Mouse (Mus musculus): ENCODE results near the gene Gfap. TPM values are rescaled to one million over a fixed set of nuclear protein-coding genes. Genes with fewer than 3 reads are reported as not detected.

The Gfap gene
- polyA plus RNA-seq (2017; shearing (Covaris generic)): not detected

- ATAC-seq: no peak
These were observed at the start of gene Gfap for GRCm38 (mm10) chr11:102900763-102901162. Gfap (minus strand) TSS chr11:102900912.

DNA sequence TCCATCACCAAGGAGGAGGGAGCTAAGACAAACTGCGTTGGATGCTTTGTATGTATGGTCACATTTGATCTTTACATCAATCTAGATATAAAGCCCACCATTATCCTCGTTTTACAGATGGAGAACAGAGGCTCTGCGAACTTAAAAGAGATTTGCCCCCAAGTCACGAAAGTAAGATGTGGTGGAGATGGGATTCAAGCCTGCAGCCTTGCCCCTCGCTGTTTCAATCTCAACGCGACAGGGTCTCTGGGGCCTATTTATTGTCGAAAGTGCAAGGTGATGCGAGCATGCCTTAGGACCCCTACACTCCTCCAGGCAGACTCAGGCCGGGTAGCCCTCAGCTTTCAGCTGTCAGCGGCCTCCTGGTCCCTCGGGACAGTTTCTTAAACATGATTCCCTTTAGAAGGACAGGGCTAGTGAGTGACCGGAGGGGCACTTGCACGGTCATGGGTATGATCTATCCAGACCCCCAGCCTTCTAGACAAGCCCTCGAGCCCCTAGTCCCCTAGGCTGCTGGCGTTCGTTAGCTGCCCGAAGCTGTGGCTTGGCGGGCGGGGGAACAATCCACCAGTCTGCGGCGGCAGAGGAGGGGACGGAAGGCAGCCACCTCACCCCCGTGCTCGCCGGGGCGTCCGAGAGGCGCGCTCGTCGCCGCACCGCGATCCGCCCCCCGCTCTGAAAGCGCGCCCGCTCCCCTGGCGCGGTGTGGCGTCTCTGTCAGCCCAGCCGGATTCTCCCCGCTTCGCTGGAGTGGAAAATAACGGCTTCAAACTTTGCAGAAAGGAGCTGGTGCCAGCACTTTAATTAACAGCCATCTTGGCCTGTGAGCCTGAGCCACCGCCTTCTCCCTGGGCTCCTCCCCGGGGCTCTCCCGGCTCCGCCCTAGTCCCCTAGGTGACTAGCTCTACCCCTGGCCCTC lies 47.6 kb upstream of the Gfap start:
- ATAC-seq: peak; percentile 61

DNA sequence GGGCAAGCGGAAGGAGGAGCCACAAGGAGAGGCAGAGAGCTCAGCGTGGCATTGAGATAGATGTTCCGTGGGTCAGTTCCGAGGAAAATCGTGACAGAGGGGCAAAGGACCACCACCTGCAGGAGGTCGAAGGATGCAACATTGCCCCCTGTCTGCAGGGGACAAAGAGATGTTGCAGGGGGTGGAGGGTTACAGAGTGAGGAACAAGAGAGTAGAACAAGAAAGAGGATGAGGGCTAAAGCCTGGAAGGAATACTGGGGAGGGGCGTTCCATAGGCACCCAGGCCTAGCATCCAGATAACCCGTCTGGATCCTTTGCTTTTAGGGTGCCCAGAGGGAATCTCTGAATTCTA lies 46.3 kb upstream of the Gfap start:
- no peak for ATAC-seq

DNA sequence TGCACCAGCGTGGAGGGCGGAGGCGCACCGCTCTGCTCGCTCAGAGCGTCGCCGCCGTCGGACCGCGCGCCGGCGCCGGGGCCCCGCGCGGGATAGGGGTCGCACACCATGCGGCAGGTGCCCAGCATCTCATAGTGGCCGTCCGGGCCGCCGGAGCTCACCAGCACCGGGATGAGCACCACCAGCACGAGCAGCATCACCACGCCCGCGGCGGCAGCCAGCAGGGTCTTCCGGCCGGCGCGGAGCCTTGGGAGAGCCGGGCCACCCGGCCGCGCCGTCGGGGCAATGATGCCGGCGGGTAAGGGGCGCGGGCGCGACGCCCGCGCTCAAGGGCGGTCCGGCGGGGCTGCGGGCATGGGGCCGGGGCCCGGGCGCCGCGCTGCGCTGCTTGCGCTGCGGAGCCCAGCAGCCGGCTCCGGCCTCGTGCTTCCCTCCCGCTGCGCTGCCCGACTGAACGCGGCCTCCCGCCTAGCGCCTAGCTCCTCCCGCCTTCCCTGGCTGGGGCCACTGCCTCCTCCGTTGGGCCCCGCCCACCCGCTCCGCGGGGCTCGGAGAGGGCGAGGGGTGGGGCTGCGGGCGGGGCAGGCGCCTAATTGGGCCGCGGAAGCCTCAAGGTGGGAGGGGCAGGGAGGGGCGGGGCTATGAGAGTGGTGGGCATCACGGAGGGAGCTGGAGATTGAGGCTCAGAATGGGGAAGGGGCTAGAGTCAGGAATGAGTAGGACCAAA lies 45.7 kb upstream of the Gfap start, which contains the start of gene C1ql1:
C1ql1 (minus strand) TSS at position 424 of the 727 bp plus-strand sequence.
- peak; percentile 78 for ATAC-seq

DNA sequence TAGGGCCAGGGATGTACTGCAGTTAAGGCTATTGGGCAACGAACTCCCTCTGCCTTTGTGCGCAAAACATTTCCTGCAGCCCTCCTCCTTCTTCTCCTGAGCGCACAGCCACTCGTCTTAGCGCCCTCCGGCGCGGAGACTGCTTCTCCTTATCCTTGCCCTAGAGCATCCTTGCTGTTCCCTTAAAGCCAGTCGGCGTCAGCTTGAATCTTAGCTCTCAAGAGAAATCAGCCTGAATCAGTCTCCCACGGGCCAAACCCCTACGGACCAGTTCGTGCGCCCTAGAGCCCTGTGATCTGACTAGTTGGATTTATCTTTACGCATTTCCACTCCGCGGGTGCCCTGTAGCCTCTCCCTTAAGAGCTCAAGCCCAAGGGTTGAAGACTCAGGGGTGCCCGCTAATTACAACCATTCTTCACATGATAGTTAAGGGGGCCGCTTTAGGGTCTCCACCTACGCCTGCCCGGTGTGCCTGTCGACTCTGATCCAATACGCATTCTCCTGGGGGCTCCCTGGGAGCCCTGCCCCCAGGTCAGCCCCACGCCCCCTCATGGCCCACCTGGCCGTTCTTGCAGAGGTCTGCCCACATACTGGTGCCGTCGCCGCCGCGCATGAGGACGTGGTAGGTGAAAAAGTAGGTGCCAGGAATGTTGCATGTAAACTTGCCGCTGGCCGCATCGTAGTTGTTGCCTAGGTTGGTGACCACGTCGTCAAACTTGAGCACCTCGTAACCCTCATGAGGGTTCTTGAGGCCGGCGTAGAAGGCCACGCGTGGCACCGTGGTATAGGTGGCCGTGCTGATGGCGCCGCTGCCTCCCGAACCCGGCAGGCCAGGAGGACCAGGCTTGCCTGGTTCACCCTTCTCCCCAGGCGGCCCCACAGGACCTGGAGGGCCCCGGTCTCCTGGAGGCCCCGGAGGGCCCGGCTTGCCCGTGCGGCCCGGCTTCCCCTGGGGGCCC lies 44.9 kb upstream of the Gfap start:
- no peak for ATAC-seq

- ATAC-seq: no peak
These were observed 40.5 kb upstream of the Gfap start for GRCm38 (mm10) chr11:102941236-102941635.

GRCm38 (mm10) chr11:102939024-102939675 lies 38.4 kb upstream of the Gfap start:
- ATAC-seq: no peak

DNA sequence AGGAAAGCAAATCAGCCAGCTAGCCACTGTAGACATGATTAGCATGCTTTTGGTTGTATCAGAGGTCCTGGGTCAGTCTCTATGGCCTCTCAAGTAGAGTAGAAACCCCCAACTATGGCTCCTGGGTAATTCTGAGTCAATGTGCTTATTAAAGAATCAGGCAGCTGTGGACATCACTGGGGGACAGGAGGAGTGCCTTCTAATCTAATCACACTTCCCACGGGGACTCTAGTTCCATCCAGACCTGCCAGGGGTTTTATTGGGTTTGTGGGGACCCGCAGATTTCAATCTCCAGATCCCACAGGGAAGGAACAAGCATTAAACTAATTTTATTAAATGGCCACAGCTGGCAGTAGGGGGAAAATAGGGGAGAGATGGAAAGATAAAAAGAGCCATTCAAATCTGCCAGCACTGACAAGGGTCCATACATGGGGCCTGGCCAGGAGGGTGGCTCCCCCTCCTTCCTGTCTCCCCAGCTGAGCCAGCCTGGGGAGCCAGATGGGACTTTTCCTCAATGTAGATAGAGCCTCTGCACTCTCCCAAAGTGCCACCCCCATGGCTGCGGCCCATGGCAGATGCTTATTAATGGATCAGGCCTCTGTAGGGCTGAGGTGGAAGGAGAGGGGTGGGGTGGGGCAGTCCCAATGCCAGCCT lies 36.9 kb upstream of the Gfap start:
- no peak for ATAC-seq

GRCm38 (mm10) chr11:102936272-102936671 lies 35.6 kb upstream of the Gfap start:
- ATAC-seq: no peak

DNA sequence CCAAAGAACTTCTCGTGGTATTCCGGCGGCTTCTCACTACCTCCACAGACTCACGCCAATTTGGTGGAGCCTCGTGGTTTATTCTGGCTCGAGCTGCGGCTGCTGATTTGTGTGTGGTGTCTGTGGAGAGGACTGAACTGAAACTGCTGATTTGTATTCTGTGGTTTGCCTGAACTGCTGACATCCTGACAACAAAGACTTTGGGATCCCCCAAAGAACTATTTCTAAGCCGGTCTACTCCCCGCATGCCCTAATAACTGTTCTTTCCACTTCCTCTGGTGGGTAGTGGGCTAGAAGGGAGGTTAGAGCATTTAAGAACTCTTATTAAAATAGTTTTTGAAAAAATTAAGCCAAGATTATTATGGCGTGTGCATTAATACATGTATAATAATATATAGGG lies 30.0 kb upstream of the Gfap start:
- ATAC-seq: no peak

GRCm38 (mm10) chr11:102925351-102925717 lies 24.6 kb upstream of the Gfap start:
- peak; percentile 54 for ATAC-seq

DNA sequence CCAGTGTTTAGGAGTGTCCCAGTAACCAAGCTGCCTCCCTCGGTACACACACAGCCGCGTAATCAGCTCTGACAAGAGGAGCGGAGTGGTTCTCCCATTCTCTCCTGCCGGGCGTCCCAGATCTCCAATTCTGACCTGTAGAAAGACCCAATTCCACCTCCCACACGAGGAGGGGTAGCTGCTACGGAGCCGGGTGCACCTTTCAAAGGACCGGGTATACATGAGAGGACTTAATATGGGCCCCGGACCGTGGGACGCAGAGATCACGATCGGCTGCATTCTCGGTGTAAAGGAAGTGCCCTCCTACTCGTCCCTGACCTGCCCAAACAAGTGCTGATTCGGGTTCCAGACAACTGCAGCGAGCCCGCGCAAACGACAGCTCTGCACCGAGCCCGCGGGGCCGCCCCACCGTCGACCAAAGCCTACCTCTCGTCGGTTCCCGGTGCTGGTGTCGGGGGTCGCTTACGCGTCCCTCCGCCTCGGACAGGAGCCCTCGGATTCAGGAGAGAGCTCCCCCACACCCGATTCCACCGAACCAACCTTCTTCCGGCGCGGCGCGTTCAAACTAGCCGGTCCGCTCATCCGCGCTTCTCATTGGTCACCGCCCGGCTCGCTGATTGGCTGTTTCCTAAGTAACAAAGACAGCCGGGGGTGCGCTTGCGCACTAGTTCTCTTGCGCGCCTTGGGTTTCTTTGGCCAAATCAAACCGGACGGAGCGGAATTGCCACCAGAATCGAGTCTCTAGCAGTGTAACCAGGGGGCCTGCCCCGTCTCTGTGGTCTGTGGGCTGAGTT lies 24.0 kb upstream of the Gfap start, which contains the start of gene Kif18b:
Kif18b (minus strand) TSS at position 568 of the 794 bp plus-strand sequence.
- peak; percentile 98 for ATAC-seq

GRCm38 (mm10) chr11:102921491-102921890 lies 20.8 kb upstream of the Gfap start:
- no peak for ATAC-seq

- ATAC-seq: no peak
These were observed 17.4 kb upstream of the Gfap start for GRCm38 (mm10) chr11:102918077-102918476.

DNA sequence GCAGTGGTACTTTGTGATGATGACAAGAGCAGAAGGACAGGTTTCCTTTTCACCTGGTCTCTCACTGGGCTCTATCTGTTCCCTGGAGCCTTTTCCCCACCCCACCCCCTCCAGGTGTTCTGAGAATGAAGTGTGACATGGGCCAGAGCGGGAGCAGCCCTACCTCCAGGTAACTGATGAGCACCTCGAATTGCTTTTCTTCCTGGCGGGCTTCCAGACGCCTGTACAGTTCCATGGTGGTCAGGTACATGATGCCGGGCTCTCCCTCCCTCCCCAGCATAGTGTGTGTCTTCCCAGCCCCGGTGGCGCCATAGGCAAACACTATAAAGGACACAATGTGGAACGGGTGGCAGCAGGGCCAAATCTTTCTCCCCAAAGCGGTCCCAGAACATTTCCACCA lies 14.7 kb upstream of the Gfap start:
- ATAC-seq: no peak

DNA sequence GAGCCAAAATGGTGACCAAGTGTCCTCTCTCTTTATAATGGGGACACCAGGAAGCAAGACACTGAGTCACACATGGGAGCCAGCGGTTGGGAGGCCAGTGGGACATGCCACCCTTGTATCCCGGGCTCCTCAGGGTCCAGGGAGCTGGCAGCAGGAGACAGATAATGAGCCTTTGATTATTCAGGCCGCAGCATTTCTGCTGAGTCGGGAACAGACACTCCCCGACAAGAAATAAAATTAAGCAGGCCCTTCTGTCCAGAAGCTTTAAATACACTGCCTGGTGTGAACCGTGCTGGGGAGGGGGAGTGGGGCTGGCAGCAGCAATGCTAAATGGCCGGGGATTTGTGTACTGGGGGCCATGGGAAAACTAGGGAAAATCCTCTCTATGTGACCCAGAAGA lies 10.7 kb upstream of the Gfap start:
- no peak for ATAC-seq

DNA sequence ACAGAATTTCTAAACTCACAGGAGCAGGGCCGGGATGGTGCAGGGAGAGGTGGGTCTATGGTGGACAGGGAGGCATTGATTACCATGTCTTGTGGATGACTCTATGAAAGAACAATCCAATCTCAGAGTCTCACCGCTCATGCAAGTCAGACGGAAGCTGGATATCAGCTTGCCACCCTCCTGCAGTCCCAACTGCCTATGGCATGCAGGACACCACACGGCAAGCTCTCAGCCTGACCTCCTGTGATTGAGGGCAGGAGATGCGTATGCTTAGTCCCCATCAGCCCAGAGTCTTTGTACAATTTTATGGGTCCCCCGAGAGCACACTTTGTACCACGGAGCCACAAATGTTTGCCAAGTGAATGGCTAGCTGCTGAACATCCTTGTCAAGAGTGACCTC lies 2.9 kb upstream of the Gfap start:
- no peak for ATAC-seq

- ATAC-seq: no peak
These were observed 1.4 kb upstream of the Gfap start for GRCm38 (mm10) chr11:102902107-102902506.

DNA sequence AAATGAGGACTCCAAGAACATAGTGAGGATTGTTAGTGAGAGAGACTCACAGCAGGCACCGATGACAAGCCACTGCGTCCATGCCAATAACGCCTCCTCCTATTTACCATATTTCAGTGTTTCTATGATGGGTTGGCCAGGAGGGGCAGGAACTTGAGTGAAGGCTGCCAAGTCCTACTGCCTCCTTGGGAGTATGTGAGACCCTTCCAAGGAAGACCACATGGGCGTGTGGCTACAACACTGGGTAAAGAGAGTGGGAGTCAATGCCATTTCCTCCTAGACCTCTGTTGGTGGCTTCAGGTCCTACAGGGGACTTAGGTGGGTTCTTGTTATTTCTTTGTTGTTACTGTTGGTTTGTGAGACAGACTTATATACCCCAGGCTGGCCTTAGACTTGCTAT lies 487 bp upstream of the Gfap start:
- ATAC-seq: no peak

- no peak for ATAC-seq
These were observed 2.3 kb downstream of the Gfap start for GRCm38 (mm10) chr11:102898408-102898807.

DNA sequence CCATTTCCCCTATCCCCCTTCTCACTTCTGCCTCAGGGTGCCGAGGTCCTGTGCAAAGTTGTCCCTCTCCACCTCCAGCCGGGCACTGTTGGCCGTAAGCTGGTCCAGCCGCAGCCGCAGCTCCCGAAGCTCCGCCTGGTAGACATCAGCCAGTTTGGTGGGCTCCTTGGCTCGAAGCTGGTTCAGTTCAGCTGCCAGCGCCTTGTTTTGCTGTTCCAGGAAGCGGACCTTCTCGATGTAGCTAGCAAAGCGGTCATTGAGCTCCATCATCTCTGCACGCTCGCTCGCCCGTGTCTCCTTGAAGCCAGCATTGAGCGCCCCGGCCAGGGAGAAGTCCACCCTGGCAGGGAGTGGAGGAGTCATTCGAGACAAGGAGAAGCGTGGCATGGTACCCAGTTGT lies 4.1 kb downstream of the Gfap start:
- no peak for ATAC-seq
